Mouse (Mus musculus) hindbrain, postnatal 0 days (tissue): ENCODE measurements around the gene B430306N03Rik. TPM values are rescaled to one million over a fixed set of nuclear protein-coding genes. Genes with fewer than 3 reads are reported as not detected.

Experiments used
- ATAC-seq: fragments of 200-750 bp; cut with Nextera tagmentation; 2 replicates; pipeline ENCODE4 v1.8.0; 2017; ENCODE audit warnings: mild to moderate bottlenecking, moderate TSS enrichment, moderate library complexity
- DNase-seq: peaks from one replicate; pipeline ENCODE4 v3.0.0-alpha.2; 2015; ENCODE audit warnings: low spot score
- H3K27ac ChIP-seq: fragments of 300-500 bp; sonication (generic); 2 replicates; pipeline ENCODE4 v1.5.1; 2014; ENCODE audit warnings: mild to moderate bottlenecking
- H3K27me3 ChIP-seq: fragments of 300-500 bp; sonication (generic); 2 replicates; pipeline ENCODE4 v1.6.1; 2014; ENCODE audit warnings: low read length, mixed read lengths; ENCODE audit not compliant: insufficient read depth
- H3K36me3 ChIP-seq: fragments of 300-500 bp; sonication (generic); 2 replicates; pipeline ENCODE4 v1.6.1; 2014; ENCODE audit warnings: low read length, mixed read lengths; ENCODE audit not compliant: insufficient read depth
- H3K4me1 ChIP-seq: fragments of 300-500 bp; sonication (generic); 2 replicates; pipeline ENCODE4 v1.6.1; 2014; ENCODE audit warnings: antibody characterized with exemption, low read length, mixed read lengths; ENCODE audit not compliant: insufficient read depth
- H3K4me2 ChIP-seq: fragments of 300-500 bp; sonication (generic); 2 replicates; pipeline ENCODE4 v1.6.1; 2014; ENCODE audit warnings: low read depth, mild to moderate bottlenecking, low read length, moderate library complexity, mixed read lengths
- H3K4me3 ChIP-seq: fragments of 300-500 bp; sonication (generic); 2 replicates; pipeline ENCODE4 v1.5.1; 2014; ENCODE audit warnings: low read length
- H3K9ac ChIP-seq: fragments of 300-500 bp; sonication (generic); replicated peaks from 2 replicates; pipeline ENCODE4 v1.6.1; 2014; ENCODE audit warnings: mild to moderate bottlenecking, low read length, moderate library complexity, mixed read lengths
- H3K9me3 ChIP-seq: fragments of 300-500 bp; sonication (generic); 2 replicates; pipeline ENCODE4 v1.6.1; 2016; ENCODE audit warnings: low read length, mixed read lengths
- CTCF ChIP-seq: IDR thresholded peaks from 2 replicates; pipeline ENCODE4 v1.5.1; 2016; ENCODE audit warnings: antibody characterized with exemption, control low read depth, low read depth
- WGBS: fragments of 180-500 bp; shearing (Covaris S2); extraction: QIAGEN DNeasy Blood & Tissue Kit; methylation state at CpG from one replicate; pipeline ENCODE4 v1.1.7; 2014; 5-methylcytosine and 5-hydroxymethylcytosine counted together
- polyA plus RNA-seq: library from polyadenylated mRNA; unstranded; fragments of >200 nt; fragmentation: Nextera tagmentation; extraction: Ambion mirVana; gene quantifications from 2 replicates; pipeline ENCODE4 v1.2.1, GENCODE M21; 2015
- total RNA-seq: library from RNA; depleted of rRNA; stranded (reverse); fragments of >200 nt; gene quantifications from 2 replicates; pipeline ENCODE4 v1.2.3, GENCODE M21; 2014

Gene B430306N03Rik
- total and polyA plus RNA-seq, 2 experiments from 2014 or later, result 0.05 TPM; not detected in 1

- 43% methylated on average over 2 of the region's 2 CpGs for WGBS
- H3K27ac ChIP-seq, result no peak overlapping the region
- no peak overlapping the region for H3K9ac ChIP-seq
- H3K27me3 ChIP-seq, result no peaks in the 10 kb centered on the region
- ATAC-seq (no peak), DNase-seq (no peak)
- H3K9me3 ChIP-seq, result no peaks in the 10 kb centered on the region
- no peak for TF ChIP-seq CTCF
- no peak overlapping the region for H3K4me2 ChIP-seq
- no peaks in the 10 kb centered on the region for H3K36me3 ChIP-seq
- no peaks in the 10 kb centered on the region for H3K4me1 ChIP-seq
- H3K4me3 ChIP-seq, result no peak overlapping the region
These were observed 42.0 kb downstream of the B430306N03Rik start for GRCm38 (mm10) chr17:48357892-48358291.

DNA sequence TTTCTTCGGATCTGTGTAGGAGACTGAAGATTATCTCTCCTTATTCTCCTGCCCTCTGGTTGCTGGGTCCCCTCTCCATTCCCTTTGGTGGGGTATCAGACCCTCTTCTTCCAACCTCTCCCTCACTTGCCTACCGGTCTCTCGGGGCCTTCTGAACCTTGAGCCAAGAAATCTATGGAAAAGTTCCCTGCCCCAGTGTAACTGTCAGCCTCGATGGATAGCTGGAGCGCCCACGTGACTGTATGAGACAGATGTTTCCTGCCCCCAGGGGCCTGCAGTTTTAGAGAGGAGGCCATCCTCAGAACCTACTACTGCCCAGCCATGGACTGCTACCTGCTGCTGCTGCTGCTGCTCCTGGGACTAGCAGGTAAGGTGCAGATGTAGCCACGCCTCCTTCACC lies 43.7 kb downstream of the B430306N03Rik start, which contains the start of gene Treml1:
Treml1 (plus strand) TSS at position 301 of the 400 bp plus-strand sequence.
- H3K36me3 ChIP-seq, result no peaks in the 10 kb centered on the region
- no peaks in the 10 kb centered on the region for H3K9me3 ChIP-seq
- no peak within 1 kb of the TSS for H3K9ac ChIP-seq
- 84% methylated on average over 7 of the region's 7 CpGs for WGBS
- H3K27ac ChIP-seq, result no peak within 1 kb of the TSS
- no peak within 1 kb of the TSS for H3K4me3 ChIP-seq
- ATAC-seq, result no peak
- no peak for TF ChIP-seq CTCF
- no peaks in the 10 kb centered on the region for H3K4me1 ChIP-seq
- H3K27me3 ChIP-seq, result no peaks in the 10 kb centered on the region
- no peak for DNase-seq
- H3K4me2 ChIP-seq, result no peak within 1 kb of the TSS

GRCm38 (mm10) chr17:48360462-48360861 lies 44.5 kb downstream of the B430306N03Rik start:
- Histone ChIP-seq H3K27me3 (no peaks in the 10 kb centered on the region), H3K9ac (no peak overlapping the region), H3K4me2 (no peak overlapping the region), H3K9me3 (no peaks in the 10 kb centered on the region), H3K4me1 (no peaks in the 10 kb centered on the region), H3K4me3 (no peak overlapping the region), H3K36me3 (no peaks in the 10 kb centered on the region), H3K27ac (no peak overlapping the region)
- ATAC-seq (no peak), DNase-seq (no peak)
- 82% methylated on average over 4 of the region's 4 CpGs for WGBS
- no peak for TF ChIP-seq CTCF

- no peaks in the 10 kb centered on the region for H3K4me1 ChIP-seq
- 65% methylated on average over 3 of the region's 3 CpGs for WGBS
- TF ChIP-seq CTCF, result no peak
These were observed 46.4 kb downstream of the B430306N03Rik start for GRCm38 (mm10) chr17:48362346-48362745.

DNA sequence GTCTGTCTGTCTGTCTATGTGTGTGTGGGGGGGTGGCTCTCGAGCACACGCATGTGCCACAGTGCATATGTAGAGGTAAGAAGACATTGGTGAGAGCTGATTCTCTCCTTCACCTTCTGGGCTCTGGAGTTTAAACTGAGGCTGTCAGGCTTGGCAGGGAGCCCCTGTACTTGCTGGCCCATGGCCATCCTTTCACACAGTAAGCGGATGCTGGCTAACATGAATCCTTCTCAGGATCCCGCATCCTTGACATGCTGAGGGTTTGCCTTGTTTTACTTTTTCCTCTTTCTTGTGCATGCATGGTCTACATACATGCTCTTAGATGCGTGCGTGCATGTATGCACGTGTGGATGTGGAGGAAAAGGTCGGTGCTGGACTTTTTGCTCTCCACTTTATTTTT lies 47.0 kb downstream of the B430306N03Rik start:
- H3K4me3 ChIP-seq, result no peak overlapping the region
- DNase-seq (peak; percentile 71), ATAC-seq (no peak)
- H3K27ac ChIP-seq, result no peak overlapping the region
- H3K9me3 ChIP-seq, result no peaks in the 10 kb centered on the region
- no peaks in the 10 kb centered on the region for H3K27me3 ChIP-seq
- WGBS, result 68% methylated on average over 8 of the region's 8 CpGs
- no peak overlapping the region for H3K4me2 ChIP-seq
- no peak for TF ChIP-seq CTCF
- H3K36me3 ChIP-seq, result no peaks in the 10 kb centered on the region
- H3K9ac ChIP-seq, result no peak overlapping the region
- no peaks in the 10 kb centered on the region for H3K4me1 ChIP-seq

More at GRCm38 (mm10) chr17:48362346-48362745, 46.4 kb downstream of the B430306N03Rik start:
- no peaks in the 10 kb centered on the region for H3K27me3 ChIP-seq
- H3K9me3 ChIP-seq, result no peaks in the 10 kb centered on the region
- DNase-seq (peak; percentile 8), ATAC-seq (no peak)
- H3K4me2 ChIP-seq, result no peak overlapping the region
- no peak overlapping the region for H3K9ac ChIP-seq
- H3K27ac ChIP-seq, result no peak overlapping the region
- H3K36me3 ChIP-seq, result no peaks in the 10 kb centered on the region
- H3K4me3 ChIP-seq, result no peak overlapping the region

DNA sequence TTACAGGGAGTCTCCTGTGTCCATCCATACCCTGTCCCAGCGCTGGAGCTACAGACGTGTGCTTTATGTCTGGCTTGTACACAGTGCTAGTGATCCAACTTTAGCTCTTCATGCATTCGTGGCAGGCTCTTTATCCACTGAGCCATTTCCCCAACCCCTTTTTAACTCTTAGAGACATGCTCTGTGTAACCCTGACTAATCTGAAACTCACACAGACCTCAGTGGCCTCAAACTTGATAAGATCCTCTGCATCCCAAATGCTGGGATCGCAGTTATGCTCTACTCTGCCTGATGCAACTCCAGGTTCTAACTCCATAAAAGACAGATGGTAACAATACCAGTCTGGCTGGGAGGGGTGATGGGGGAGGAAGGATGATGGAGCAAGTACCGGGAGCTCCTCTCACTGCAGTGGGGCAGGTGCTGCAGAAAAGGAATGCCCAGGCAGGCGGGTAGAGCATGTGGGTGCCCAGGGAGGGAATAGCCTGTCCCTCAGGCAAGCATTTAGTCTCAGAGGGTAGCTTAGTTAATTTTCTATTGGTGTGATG lies 47.6 kb downstream of the B430306N03Rik start:
- Histone ChIP-seq H3K9me3 (no peaks in the 10 kb centered on the region), H3K27me3 (no peaks in the 10 kb centered on the region), H3K4me3 (no peak overlapping the region), H3K4me1 (no peaks in the 10 kb centered on the region), H3K27ac (no peak overlapping the region), H3K4me2 (no peak overlapping the region), H3K9ac (no peak overlapping the region), H3K36me3 (no peaks in the 10 kb centered on the region)
- no peak for TF ChIP-seq CTCF
- ATAC-seq (no peak), DNase-seq (no peak)
- 62% methylated on average over 6 of the region's 6 CpGs for WGBS

DNA sequence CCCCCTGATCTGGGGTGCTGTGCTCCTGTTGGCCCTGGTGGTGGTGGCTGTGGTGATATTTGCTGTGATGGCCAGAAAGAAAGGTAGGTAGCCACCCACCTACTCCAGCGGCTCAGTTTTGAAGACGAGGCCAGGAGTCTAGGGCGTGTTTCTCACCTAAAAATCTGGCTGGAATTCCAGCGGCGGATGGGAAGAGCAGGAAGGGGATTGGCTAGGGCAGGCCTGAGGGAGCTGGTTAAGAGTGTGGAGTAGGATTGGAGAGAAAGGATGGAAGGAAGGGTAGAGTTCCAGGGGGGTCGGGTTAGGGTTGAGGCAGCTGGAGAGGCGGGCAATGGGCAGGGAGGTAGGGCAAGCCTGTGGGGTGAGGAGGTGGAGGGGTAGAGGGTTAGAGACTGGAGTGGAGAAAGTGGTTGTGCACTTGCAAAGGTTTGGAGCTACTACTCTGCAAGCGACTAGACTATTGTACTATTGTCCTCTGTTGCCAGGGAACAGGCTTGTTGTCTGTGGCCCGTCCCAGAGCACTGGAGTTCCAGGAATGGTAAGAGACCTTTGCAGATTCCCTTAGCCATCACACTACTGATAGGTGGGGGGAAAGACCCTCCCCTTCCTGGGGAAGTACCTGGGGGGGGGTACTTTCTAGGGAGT lies 49.7 kb downstream of the B430306N03Rik start:
- Histone ChIP-seq H3K4me1 (no peaks in the 10 kb centered on the region), H3K9ac (no peak overlapping the region), H3K27ac (no peak overlapping the region), H3K4me2 (no peak overlapping the region), H3K4me3 (no peak overlapping the region), H3K27me3 (no peaks in the 10 kb centered on the region), H3K36me3 (no peaks in the 10 kb centered on the region), H3K9me3 (no peaks in the 10 kb centered on the region)
- WGBS, result 67% methylated on average over 9 of the region's 9 CpGs
- ATAC-seq, result no peak
- DNase-seq, result no peak
- TF ChIP-seq CTCF, result no peak
